Comparison of ENCODE assay signal across 12 mouse cellular contexts in genomic region chr1:190690528-190691262, GRCm38 (mm10).
DNase-seq lines count a peak whose midpoint lies in the region; ATAC-seq and TF ChIP-seq lines count a peak whose summit lies in the region.
"Had no signal": no experiment of that assay in that cellular context is flagged by ENCODE, and none has a peak within 500 bp of the region (broad histone marks: within the 10 kb centered on the region; RNA-seq: fewer than 3 reads in every experiment).

No protein-coding gene starts in this region.

- H3K4me3 ChIP-seq in heart, postnatal 0 days (ENCODE audit: low read depth, low read length): no peak overlapping the region
- H3K4me3 ChIP-seq: limb, embryonic 12.5 days; midbrain, embryonic 12.5 days had no signal

- 59% methylated on average over 29 of the region's 29 CpGs for WGBS in heart, postnatal 0 days

- no peak overlapping the region for H3K27ac ChIP-seq in heart, postnatal 0 days (ENCODE audit: low read depth)
- H3K27ac ChIP-seq: limb, embryonic 12.5 days; midbrain, embryonic 12.5 days had no signal

- peak; percentile 33 to 67 for DNase-seq in adrenal gland, adult (ENCODE audit: inconsistent age in 2 of 2, low spot score in 1 of 2)
- no peak for DNase-seq in adrenal gland, postnatal 4 days (ENCODE audit: low spot score in 2 of 2)
- no peak for DNase-seq in heart, postnatal 0 days (ENCODE audit: low spot score)
- DNase-seq in heart, adult 9 months (ENCODE audit: low spot score in 2 of 2): no peak
- DNase-seq in testis, postnatal 10 days (ENCODE audit: low spot score): peak; percentile 57
- no peak for DNase-seq in testis, postnatal 14 days (ENCODE audit: low spot score)
- DNase-seq in embryo, embryonic 11 days: no peak
- no peak for DNase-seq in spleen, adult 18-20 months
- DNase-seq: cerebellum, adult 2 months; kidney, adult 18-20 months had no signal

- no peak for TF ChIP-seq EP300 in heart, postnatal 0 days (IDR thresholded peaks at IDR 0.05; ENCODE audit: low read depth)

- no peaks in the 10 kb centered on the region for H3K27me3 ChIP-seq in heart, postnatal 0 days (ENCODE audit: control insufficient read depth, insufficient read depth, low read length)
- H3K27me3 ChIP-seq: limb, embryonic 12.5 days; midbrain, embryonic 12.5 days had no signal

- no peak overlapping the region for H3K9ac ChIP-seq in heart, postnatal 0 days (replicated peaks; ENCODE audit: low read depth, low read length)
- H3K9ac ChIP-seq: limb, embryonic 12.5 days; midbrain, embryonic 12.5 days had no signal

- no peaks in the 10 kb centered on the region for H3K36me3 ChIP-seq in heart, postnatal 0 days (replicated peaks; ENCODE audit: control insufficient read depth, insufficient read depth, low read length)
- H3K36me3 ChIP-seq: limb, embryonic 12.5 days; midbrain, embryonic 12.5 days had no signal

- no peak for TF ChIP-seq CTCF in heart, postnatal 0 days (IDR thresholded peaks at IDR 0.05; ENCODE audit: low read depth)

- H3K9me3 ChIP-seq in heart, postnatal 0 days (replicated peaks; ENCODE audit: control insufficient read depth, low read length): no peaks in the 10 kb centered on the region
- H3K9me3 ChIP-seq: limb, embryonic 12.5 days; midbrain, embryonic 12.5 days had no signal

- no peak for ATAC-seq in heart, postnatal 0 days (ENCODE audit: insufficient read depth, low read depth)

- H3K4me1 ChIP-seq in heart, postnatal 0 days (ENCODE audit: control insufficient read depth, insufficient read depth): 0 out of 2 replicates have a peak, but pooled peaks cover 5% of the 10 kb centered on the region
- H3K4me1 ChIP-seq: limb, embryonic 12.5 days had no signal

- H3K4me2 ChIP-seq in heart, postnatal 0 days (ENCODE audit: low read depth, low read length): 0 out of 2 replicates have a peak overlapping the region, but pooled peaks have one; percentile 5
- H3K4me2 ChIP-seq: limb, embryonic 12.5 days; midbrain, embryonic 12.5 days had no signal

Comparison
In these comparisons a context has a peak if more than half of its experiments do, and no peak if none do; other contexts are left out.
1. DNase-seq: peak in adrenal gland, adult (2 of 2) and testis, postnatal 10 days (single experiment); none in adrenal gland, postnatal 4 days (0 of 2), heart, postnatal 0 days (single experiment), heart, adult 9 months (0 of 2), testis, postnatal 14 days (single experiment), embryo, embryonic 11 days (single experiment) and spleen, adult 18-20 months (0 of 2).